ENCODE assay signal across 12 mouse cellular contexts in genomic region chr3:88191146-88191545, GRCm38 (mm10). TPM values are rescaled to one million over a fixed set of nuclear protein-coding genes. Genes with fewer than 3 reads are reported as not detected.
A peak's percentile ranks its signal among the peaks of the same experiment; 100 is the strongest.
DNase-seq lines count a peak whose midpoint lies in the region; ATAC-seq and TF ChIP-seq lines count a peak whose summit lies in the region.
"Had no signal": no experiment of that assay in that cellular context is flagged by ENCODE, and none has a peak within 500 bp of the region (broad histone marks: within the 10 kb centered on the region; RNA-seq: fewer than 3 reads in every experiment).

No protein-coding gene starts in this region.

- ATAC-seq in intestine, postnatal 0 days: no peak
- no peak for ATAC-seq in intestine, embryonic 16.5 days
- ATAC-seq in megakaryocyte, adult 5-6 weeks (ENCODE audit: poor library complexity, severe bottlenecking): peak; percentile 73

- no peak overlapping the region for H3K4me3 ChIP-seq in intestine, postnatal 0 days (ENCODE audit: low read depth, low read length)
- no peak overlapping the region for H3K4me3 ChIP-seq in intestine, embryonic 16.5 days (ENCODE audit: low read length)
- H3K4me3 ChIP-seq: heart, embryonic 12.5 days; neural tube, embryonic 13.5 days had no signal

- H3K4me1 ChIP-seq in intestine, postnatal 0 days (replicated peaks; ENCODE audit: control insufficient read depth, insufficient read depth, low read length): no peaks in the 10 kb centered on the region
- H3K4me1 ChIP-seq in intestine, embryonic 16.5 days (ENCODE audit: control insufficient read depth, insufficient read depth, low read length): no peaks in the 10 kb centered on the region
- H3K4me1 ChIP-seq: heart, embryonic 12.5 days had no signal

- 16% methylated on average over 3 of the region's 3 CpGs for WGBS in intestine, postnatal 0 days
- 27% methylated on average over 3 of the region's 3 CpGs for WGBS in intestine, embryonic 16.5 days

- H3K36me3 ChIP-seq in intestine, postnatal 0 days (ENCODE audit: control insufficient read depth, insufficient read depth): no peaks in the 10 kb centered on the region
- H3K36me3 ChIP-seq in intestine, embryonic 16.5 days (ENCODE audit: control insufficient read depth, insufficient read depth, low read length): no peaks in the 10 kb centered on the region
- H3K36me3 ChIP-seq: heart, embryonic 12.5 days; neural tube, embryonic 13.5 days had no signal

- peak; percentile 63 to 65 for DNase-seq in B cell, adult 2 months
- DNase-seq in MEL-GATA-1-ER (ENCODE audit: extremely low read depth, low read depth): peak; percentile 70
- no peak for DNase-seq in urinary bladder, adult 18-20 months (ENCODE audit: low spot score in 2 of 2)
- DNase-seq in right cerebral cortex, postnatal 14 days: no peak
- DNase-seq: cerebellum, adult 11 months; kidney, postnatal 36 days; lung, postnatal 14 days had no signal

- no peak overlapping the region for H3K27ac ChIP-seq in intestine, postnatal 0 days (ENCODE audit: low read depth, low read length)
- H3K27ac ChIP-seq in intestine, embryonic 16.5 days (ENCODE audit: low read length): no peak overlapping the region

- H3K9me3 ChIP-seq in intestine, postnatal 0 days (ENCODE audit: control insufficient read depth): no peaks in the 10 kb centered on the region
- H3K9me3 ChIP-seq in intestine, embryonic 16.5 days (ENCODE audit: control insufficient read depth, low read length): no peaks in the 10 kb centered on the region
- H3K9me3 ChIP-seq: heart, embryonic 12.5 days; neural tube, embryonic 13.5 days had no signal

- H3K4me2 ChIP-seq in intestine, postnatal 0 days (replicated peaks; ENCODE audit: low read depth): no peak overlapping the region
- H3K4me2 ChIP-seq in intestine, embryonic 16.5 days (ENCODE audit: low read depth, low read length): no peak overlapping the region
- H3K4me2 ChIP-seq: heart, embryonic 12.5 days; neural tube, embryonic 13.5 days had no signal

- peak; percentile 38 for TF ChIP-seq CTCF in intestine, postnatal 0 days (IDR thresholded peaks at IDR 0.05; ENCODE audit: low read depth)

- H3K27me3 ChIP-seq in intestine, postnatal 0 days (replicated peaks; ENCODE audit: control insufficient read depth, insufficient read depth, low read length): peaks cover 34% of the 10 kb centered on the region
- peaks cover 18% of the 10 kb centered on the region; the same call in 1 of the 2 replicates for H3K27me3 ChIP-seq in intestine, embryonic 16.5 days (replicated peaks; ENCODE audit: control insufficient read depth, insufficient read depth, low read length)

- H3K9ac ChIP-seq in intestine, postnatal 0 days (ENCODE audit: low read depth, low read length): no peak overlapping the region
- H3K9ac ChIP-seq in intestine, embryonic 16.5 days (ENCODE audit: low read depth, low read length): no peak overlapping the region
- H3K9ac ChIP-seq: heart, embryonic 12.5 days; neural tube, embryonic 13.5 days had no signal

RNA-seq across cellular contexts. Expression of gene Mef2d, which starts 49.0 kb away (rescaled TPM):
- 15.8 and 16.2 TPM in 2 replicates for polyA plus RNA-seq in intestine, postnatal 0 days (2015; fragmentation: Nextera tagmentation; extraction: Ambion mirVana)
- polyA plus RNA-seq in intestine, embryonic 16.5 days (2015; fragmentation: Nextera tagmentation; extraction: Ambion mirVana): 13.7 and 23.2 TPM in 2 replicates
- total RNA-seq in megakaryocyte, adult 5-6 weeks (2015): 73.3 and 77.4 TPM in 2 replicates
- total RNA-seq in megakaryocyte, adult 5-6 weeks (2017): 29.2 and 42.0 TPM in 2 replicates

Comparison
In these comparisons a context has a peak if more than half of its experiments do, and no peak if none do; other contexts are left out.
1. DNase-seq: peak in B cell, adult 2 months (2 of 2) and MEL-GATA-1-ER (single experiment); none in urinary bladder, adult 18-20 months (0 of 2) and right cerebral cortex, postnatal 14 days (single experiment).